Mouse (Mus musculus): Measurements from ENCODE around the gene Zscan10.

Zscan10 gene

GRCm38 (mm10) chr17:23600641-23601622, at the start of gene Zscan10:
Zscan10 (plus strand) TSS chr17:23600856.
- DNase-seq (ENCODE audit: low spot score in 2 of 2): no peak

- DNase-seq (ENCODE audit: low spot score in 2 of 2): no peak
Measured at GRCm38 (mm10) chr17:23550856-23551255, 49.8 kb upstream of the Zscan10 start.

GRCm38 (mm10) chr17:23551416-23551815, 49.2 kb upstream of the Zscan10 start:
- no peak for DNase-seq (ENCODE audit: low spot score in 2 of 2)

GRCm38 (mm10) chr17:23551963-23552362, 48.7 kb upstream of the Zscan10 start:
- no peak for DNase-seq (ENCODE audit: low spot score in 2 of 2)

GRCm38 (mm10) chr17:23552896-23553633, 47.6 kb upstream of the Zscan10 start:
- DNase-seq (ENCODE audit: low spot score in 2 of 2): no peak

- no peak for DNase-seq (ENCODE audit: low spot score in 2 of 2)
Measured at GRCm38 (mm10) chr17:23553634-23554120, 47.0 kb upstream of the Zscan10 start.

DNA sequence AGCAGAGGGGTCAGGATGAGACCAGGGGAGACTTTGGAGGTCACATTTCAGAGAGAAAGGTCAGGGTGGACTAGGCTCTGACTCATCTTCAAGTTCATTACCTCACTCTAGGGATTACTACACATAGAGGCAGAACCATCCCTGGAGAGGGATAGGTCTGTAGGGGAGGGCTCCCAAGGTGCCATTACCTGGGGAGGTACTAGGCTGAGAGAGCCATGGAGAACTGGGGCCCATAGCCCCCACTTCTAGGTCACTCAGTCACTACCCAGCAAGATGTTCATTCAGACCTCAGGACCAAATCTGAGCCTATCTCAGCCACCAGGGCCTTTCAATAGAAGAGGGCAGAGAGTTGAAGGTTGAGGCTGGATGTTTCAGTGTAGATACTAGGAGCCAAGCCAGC, 46.3 kb upstream of the Zscan10 start:
- no peak for DNase-seq (ENCODE audit: low spot score in 2 of 2)

DNA sequence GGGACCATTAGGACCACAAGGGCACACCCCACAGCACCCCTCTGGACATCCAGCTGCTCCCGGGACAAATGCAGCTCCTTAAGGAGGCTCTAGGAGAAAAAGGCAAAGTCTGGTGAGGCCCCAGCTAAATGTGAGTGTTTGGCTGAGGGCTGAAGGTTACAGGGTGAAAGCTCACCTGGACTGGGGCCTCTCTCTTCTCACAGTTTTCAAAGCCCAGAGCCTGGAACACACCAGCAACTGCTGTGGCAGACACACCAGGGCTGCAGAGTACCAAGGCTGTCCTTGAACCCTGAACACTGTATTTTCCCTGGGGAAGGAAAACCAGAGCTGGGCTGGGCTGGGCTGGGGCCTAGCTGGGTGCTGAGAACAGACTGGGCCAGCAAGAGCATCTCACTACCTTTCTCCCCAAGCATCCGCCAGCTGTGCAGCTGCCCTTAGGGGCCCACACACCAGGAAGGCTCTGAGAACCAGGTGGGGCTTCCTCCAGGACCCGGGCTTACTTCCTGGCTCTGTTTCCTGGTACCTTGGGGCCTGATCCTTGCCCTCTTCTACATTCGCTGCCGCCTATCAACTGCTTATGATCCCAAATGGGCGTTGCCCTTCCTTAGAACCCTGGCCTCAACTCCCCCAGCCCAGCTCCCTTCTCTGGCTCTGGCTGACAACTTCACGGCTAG, 45.3 kb upstream of the Zscan10 start:
- no peak for DNase-seq (ENCODE audit: low spot score in 2 of 2)

DNA sequence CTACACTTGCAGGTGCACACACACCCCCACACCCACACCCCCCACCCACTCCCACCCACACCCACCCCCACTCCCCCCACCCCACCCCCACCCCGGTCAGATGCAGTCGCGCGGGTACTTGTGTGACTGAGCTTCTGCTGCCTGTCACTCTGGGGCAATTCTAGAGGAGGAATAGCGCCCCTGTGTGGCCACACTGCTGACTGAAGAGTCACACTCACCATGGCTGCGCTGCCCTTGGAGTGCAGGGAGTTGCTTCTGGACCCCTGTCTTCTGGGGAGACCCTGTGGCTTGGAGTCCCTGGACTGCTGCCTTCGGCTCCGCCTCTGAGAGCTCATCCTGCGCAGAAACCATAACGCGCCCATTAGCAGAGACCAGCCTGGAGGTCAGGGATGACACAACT, 40.9 kb upstream of the Zscan10 start:
- peak in 1 of 2 experiments; percentile 45 for DNase-seq (ENCODE audit: low spot score in 2 of 2)

DNA sequence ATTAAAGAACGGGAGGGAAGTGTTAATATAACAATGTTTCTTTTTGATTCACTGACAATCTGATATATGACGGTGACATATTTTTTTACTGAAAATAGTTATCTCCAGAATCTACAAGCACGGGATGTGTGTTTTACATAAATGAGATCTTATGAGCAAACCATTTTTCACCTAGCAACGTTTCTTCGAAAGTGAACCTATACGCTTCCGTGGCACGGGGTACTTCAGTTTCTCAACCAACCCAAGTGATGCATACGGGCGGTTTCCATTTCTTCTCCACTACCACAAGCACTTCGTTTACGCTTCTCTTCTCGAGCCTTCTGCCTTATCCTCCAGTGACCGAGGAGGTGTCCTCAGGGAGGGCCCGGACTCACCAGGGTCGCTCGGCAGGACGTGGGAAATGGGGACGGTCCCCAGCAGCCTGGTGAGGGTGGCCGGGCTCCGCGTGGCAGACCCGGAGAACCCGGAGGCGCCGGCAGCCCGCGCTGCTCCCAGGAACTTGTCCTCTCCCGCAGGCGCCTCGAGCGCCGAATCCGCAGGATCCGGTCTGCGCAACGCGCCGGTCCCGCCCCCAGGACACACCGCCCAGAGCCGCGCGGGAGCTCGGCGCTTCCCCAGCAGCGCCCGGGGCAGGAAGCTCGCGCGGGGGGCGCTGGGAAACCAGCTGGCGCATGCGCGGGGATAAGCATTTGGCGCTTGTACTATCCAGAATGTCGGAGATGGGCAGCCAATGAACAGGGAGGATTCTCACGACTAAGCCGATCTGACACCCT, 36.9 kb upstream of the Zscan10 start, which contains the start of gene Zfp213:
TSS of gene Zfp213 (minus strand) at position 644 of the 773 bp plus-strand sequence.
- peak; percentile 89 to 90 for DNase-seq (ENCODE audit: low spot score in 2 of 2)

DNA sequence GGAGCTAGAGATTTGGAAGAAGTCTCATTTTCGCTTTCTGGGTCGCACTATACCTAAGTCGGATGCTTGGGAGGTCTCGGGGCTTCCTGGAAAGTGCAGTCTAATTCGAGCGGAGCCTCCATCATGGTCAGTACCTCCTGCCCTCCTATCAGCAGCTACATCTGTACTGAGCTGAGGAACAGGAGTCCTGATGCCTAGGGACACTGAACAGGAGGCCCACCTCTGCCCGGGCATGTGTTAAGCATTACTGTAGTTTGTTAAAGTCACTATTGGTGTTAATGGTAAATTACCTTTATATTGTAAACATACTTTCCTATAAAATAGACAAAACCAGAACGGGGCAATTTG, 36.3 kb upstream of the Zscan10 start:
- DNase-seq (ENCODE audit: low spot score in 2 of 2): no peak

GRCm38 (mm10) chr17:23566787-23567186, 33.9 kb upstream of the Zscan10 start:
- no peak for DNase-seq (ENCODE audit: low spot score in 2 of 2)

DNA sequence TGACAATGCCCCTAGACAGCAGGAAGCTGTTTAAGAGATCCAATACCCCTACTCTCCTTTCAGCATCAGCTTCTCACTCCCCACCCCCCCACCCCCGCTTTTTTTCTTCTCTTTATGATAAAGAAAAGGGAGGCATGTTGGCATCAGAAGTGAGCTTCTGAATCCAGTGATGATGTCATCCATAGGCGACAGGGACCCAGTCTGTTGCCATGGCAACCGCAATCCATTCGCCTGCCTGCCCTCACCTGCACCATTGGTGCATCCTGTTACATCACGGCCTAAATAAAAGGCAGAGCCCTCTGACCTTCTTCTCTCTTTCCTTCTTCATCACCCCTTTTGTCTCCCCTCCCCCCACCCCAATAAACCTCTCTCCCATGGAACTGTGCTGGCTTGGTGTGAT, 32.3 kb upstream of the Zscan10 start:
- no peak for DNase-seq (ENCODE audit: low spot score in 2 of 2)

DNA sequence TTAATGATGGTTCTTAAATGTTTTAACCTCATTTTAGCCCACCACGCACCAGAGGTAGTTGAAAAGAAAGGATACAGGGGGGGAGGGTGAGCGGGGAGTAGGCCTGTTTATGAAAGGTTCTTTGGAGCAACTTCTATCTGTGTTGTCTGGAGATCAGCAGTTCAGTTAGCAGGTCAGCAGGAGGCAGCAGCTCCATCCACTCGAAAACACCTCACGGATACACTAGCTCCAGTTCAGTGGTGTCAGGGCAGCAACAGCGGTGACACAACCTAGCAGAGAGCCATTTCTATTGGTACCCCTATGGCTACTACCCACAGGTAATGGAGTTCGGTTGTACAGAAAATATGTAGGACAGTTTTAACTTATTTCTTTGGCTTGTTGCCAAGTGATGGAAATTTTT, 30.6 kb upstream of the Zscan10 start:
- no peak for DNase-seq (ENCODE audit: low spot score in 2 of 2)

- DNase-seq (ENCODE audit: low spot score in 2 of 2): no peak
Measured at GRCm38 (mm10) chr17:23571084-23571483, 29.6 kb upstream of the Zscan10 start.

GRCm38 (mm10) chr17:23572059-23572458, 28.6 kb upstream of the Zscan10 start:
- DNase-seq (ENCODE audit: low spot score in 2 of 2): no peak

- DNase-seq (ENCODE audit: low spot score in 2 of 2): no peak
Measured at GRCm38 (mm10) chr17:23574130-23574529, 26.5 kb upstream of the Zscan10 start.

- DNase-seq (ENCODE audit: low spot score in 2 of 2): no peak
Measured at GRCm38 (mm10) chr17:23575951-23576552, 24.6 kb upstream of the Zscan10 start.

DNA sequence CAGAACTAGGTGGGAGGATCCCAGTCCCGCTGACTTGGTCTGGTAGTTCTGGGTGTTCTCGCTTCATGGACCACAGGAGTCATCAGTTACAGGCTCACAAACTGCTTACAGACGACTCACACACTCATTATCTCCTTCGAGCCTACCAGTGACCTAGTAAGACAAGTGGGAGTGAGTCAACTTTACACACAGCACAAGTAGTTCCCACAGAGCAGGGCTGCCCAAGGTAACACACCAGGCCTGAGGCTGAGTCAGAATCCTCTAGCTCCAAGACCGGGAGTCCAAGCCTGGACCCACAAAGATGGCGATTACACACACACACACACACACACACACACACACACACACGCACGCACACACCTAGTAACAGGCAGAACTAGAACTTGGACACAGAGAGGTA, 15.9 kb upstream of the Zscan10 start:
- DNase-seq (ENCODE audit: low spot score in 2 of 2): no peak

DNA sequence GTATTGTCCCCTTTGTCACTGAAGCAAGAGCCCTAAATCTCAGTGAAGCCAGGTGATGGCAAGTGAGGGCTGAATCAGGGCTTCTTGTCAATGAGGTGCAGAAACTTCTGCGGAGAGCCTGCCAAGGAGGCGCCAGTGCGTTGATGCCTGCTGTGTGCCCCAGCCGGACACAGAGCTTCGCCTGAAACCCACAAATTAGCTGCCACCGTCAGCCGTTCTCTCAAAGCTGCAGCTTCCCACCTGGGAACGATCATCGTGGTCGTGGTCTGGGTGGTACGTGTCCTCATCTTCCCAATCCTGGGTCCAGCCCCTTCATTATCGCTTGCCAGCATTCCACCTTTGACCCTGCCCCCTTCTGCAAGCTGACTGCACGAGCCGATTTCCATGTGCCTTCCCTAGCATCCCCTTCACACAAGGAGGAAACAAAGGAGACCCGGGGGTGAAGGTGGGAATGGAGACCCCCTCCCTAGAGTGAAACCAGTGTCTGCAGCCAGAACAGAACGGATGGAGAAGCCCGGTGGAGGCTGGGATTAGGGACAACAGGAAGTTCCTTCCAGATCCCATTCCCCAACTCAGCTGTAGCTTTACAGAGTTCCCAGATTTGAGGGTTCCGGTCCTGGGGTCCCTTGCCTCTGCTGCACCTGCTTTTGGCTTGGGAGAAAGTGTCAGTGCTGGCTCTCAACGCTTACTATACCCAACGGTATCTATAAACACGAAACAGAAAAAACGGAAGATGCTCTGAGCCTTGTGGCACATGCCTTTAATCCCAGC, 14.8 kb upstream of the Zscan10 start:
- DNase-seq (ENCODE audit: low spot score in 2 of 2): no peak
